Mouse (Mus musculus) cerebellum, adult 18-20 months (tissue): ENCODE data around the gene Mmp19.

Experiments
- DNase-seq, 2 experiments: peaks; one replicate each; pipeline ENCODE4 v3.0.0; 2021

Mmp19 gene

DNA sequence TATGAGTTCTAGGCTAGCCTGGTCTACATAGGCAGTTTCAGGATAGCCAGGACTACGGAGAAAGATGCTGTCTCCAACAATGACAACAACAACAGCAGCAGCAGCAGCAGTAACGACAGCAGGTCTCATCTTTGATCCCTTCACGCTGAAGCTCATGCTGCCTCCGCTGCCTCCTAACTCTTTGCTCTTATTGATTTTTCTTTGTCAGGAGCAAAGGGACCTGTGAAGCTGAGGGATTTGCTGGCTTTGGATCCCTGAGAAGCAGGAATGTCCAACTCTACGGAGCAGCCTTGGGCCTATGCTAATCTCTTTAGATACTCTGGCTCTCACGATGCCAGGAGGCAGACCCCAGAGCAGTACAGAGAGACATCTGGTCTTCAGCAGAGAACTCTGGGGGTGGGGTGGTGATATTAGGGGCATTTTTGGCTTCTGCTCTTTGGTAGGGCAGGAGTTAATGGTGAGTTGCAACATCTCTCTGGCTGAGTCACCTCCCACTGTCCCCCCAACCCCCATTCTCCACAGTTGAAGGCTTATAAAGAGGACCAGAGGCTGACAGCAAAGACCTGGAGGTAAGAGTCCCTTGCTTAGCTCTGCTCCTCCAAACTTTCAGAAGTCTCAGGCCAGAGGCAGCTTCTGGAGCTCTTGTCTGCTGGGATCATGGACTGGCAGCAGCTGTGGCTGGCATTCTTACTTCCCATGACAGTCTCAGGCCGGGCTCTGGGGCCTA is at the start of gene Mmp19:
TSS of gene Mmp19 (plus strand) at position 513 of the 727 bp plus-strand sequence.
- DNase-seq = no peak

- DNase-seq = no peak
Observed at GRCm38 (mm10) chr10:128742616-128743015, 48.1 kb upstream of the Mmp19 start.

- no peak for DNase-seq
Observed at GRCm38 (mm10) chr10:128743235-128743634, 47.5 kb upstream of the Mmp19 start.

- peak; percentile 34 to 59 for DNase-seq
Observed at GRCm38 (mm10) chr10:128743791-128744191, 46.9 kb upstream of the Mmp19 start.

GRCm38 (mm10) chr10:128744211-128744610 is 46.5 kb upstream of the Mmp19 start:
- no peak for DNase-seq

- no peak for DNase-seq
Observed at GRCm38 (mm10) chr10:128744680-128745601, 45.8 kb upstream of the Mmp19 start, which contains the start of gene Dgka. Gene Dgka (minus strand): TSS chr10:128744855.

GRCm38 (mm10) chr10:128745946-128746613 is 44.6 kb upstream of the Mmp19 start:
- no peak for DNase-seq

DNA sequence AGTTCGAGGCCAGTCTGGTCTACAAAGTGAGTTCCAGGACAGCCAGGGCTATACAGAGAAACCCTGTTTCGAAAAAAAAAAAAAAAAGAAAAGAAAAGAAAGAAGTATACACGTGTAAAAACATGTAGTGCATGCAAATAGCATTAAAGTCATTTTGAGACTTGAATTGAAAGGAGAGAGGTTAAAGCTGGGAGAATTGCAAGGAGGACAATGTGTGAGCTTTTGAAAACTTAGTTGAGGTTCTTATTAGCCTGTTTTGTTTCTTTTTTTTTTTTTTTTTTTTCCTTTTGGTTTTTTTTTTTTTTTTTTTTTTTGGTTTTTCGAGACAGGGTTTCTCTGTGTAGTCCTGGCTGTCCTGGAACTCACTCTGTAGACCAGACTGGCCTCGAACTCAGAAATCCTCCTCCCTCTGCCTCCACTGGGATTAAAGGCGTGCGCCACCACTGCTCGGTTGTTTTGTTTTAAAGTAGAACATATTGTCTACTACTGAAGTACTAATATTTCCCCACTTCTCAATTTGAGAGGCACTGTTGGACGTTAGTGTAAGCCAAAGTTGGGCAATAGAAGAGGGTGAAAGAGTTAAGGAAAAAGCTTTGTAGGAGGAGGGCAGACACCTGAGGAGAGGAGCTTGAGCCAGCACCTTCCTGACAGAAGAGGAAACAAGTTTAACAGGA is 43.6 kb upstream of the Mmp19 start:
- DNase-seq = no peak

DNA sequence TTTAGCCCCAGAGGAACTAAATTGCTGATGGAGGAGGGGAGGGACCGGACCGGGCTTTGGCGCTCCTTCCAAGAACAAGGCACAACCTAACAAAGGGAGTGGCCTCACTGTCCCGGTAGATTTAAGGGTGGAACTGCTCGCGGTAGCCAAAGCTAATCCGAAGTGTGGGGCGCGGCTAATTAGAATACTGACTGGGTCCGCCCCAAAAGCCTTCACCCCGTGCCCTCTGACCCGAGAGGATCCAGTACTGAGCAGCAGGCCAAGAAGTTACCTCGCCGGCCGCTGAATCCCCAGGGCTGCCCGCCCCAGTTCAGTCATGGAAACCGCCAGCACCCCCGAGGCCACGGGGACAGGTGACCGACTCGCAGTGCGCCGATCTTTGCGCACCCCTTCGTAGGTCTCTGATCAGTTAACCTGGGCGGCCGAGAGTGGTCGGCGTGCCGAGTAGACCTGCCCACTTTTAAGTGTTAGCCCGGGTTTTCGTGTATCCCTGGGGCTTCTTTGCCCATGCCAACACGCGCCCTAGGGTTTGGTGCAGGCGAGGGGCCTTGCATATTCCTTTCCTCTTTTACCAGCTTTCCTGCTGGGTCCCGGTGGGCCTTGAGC is 43.0 kb upstream of the Mmp19 start, which contains the start of gene Pym1:
TSS of gene Pym1 (plus strand) at position 244 of the 606 bp plus-strand sequence.
- DNase-seq = peak; percentile 61 to 66

DNA sequence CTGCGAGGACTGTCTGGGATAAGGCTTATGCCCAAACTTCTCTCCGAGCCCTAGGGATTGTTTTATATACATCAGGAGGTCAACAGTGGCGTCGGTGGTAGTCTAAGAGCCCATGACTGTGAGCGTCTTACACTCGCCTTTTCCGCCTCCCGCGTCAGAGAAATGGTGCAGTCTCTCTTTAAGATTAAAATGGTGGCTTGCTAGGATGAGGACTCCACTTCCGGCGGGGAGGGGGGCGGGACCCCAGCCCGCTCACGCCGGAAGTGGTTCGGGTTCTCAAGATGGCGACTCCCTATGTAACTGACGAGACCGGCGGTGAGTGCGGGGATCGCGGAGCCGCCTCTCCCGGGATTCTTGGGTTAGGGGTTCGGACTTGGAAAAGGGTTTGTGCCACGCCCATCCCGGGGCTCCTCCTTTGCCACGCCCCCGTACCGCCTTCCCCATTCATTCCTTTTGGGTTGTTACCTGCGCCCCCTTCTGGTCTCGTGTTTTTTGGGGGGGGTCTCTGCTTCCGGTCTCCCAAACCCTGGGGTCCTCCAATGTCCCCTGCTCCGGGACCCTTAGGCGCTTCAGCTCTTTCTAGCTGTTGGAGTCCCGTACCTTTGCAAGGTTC is 42.4 kb upstream of the Mmp19 start:
- peak; percentile 72 to 81 for DNase-seq

GRCm38 (mm10) chr10:128772895-128773294 is 17.8 kb upstream of the Mmp19 start:
- DNase-seq = no peak

DNA sequence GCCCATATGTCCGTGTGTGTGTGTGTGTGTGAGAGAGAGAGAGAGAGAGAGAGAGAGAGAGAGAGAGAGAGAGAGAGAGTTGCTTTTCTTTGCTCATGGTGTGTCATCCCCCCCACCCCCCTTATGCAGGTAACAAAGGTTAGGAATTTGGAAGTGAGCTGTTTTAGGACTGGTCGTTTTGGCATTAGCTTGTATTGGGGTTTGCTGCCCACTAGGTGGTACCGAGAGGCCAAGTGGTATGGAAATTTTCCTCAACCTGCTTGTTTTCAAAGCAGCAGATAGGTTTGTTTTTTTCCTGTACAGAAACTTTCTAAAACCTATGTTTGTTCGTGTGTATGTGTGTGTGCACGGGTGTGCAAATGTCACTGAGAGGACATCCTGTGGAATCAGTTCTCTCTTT is 17.0 kb upstream of the Mmp19 start:
- no peak for DNase-seq

GRCm38 (mm10) chr10:128778441-128778840 is 12.3 kb upstream of the Mmp19 start:
- DNase-seq = no peak

DNA sequence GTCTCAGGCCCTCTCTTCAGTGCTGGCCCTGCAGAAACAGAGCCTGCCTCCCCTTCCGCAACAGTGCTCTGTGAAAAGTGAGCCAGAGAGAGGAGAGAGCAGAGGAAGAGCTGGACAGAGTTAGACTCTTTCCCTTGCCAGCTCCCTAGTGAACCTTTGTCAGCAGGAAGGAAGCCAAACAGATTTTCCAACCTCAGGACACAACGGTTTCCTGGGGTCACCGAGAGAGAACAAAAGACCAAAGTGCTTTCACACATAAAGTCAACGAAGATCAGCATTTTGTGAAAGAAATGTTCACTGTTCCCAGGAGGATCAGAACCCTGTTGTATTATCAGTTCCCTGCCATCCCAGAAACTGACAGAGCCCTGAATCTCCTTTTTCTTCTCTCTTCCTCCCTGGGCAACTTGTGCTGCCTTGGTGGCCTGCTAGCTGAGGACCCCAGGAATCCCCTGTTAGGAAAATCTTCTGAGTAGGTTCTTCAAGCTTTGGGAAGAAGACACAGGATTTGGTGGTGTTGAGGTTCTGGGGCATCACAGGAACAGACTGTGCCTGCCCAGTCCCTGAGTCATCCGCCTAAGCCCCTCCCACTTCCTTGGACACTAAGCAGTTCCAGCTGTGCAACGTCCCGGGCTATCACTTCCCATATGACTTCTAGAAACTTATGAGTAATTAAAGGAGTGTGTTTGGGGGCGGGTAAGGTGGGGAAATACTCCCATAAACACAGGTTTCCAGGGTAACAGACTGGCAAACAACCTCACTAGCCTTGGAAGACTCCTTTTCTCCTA is 11.5 kb upstream of the Mmp19 start:
- DNase-seq = no peak

DNA sequence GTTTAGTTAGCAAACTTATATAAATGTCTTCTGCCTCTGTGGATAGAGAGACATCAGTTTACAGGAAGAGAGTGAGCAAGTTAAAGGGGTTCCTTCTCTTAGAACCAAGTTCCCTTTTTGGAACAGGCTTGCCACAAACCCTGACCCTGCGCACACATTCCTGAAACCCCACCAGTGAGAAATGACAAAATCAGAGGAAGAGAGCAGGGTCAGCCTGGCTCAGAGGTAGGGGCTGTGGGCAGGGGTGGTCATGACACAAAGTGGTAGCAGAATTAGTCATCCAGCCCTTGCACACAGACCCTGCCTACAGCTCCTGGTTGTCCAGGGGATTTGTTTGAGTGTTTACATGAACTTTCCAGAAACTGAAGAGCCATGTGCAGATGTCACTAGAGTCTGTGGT is 10.5 kb upstream of the Mmp19 start:
- no peak for DNase-seq

DNA sequence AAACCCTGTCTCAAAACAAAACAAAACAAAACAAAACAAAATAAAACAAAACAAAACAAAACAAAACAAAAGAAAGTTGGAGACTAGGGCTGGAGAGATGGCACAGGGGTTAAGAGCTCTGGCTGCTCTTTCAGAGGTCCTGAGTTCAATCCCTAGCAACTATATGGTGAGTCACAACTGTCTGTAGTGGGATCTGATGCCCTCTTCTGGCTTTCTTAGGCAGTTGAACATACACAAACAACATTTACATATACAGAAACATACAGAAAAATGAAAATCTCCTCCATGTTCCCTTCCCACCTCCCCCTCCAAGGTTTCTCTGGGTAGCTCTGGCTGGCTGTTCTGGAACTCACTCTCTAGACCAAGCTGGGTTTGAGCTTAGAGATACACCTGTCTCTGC is 1.3 kb downstream of the Mmp19 start:
- DNase-seq = no peak

GRCm38 (mm10) chr10:128793258-128793657 is 2.5 kb downstream of the Mmp19 start:
- no peak for DNase-seq

DNA sequence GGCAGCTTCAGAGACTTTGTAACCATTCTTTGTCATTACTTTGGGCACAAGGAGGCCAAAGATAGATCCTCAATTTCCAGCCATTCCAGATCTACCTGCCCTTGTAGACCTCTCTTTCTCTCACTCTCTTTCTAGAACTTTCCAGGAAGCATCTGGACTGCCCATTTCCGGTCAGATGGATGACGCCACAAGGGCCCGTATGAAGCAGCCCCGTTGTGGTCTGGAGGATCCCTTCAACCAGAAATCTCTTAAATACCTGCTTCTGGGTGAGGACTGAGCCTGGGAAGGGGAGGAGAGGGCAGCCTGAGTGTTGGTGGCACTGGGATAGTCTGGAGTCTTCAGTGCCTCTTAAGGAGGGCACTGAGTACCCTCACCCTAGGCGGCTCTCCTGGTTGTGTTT is 3.7 kb downstream of the Mmp19 start:
- DNase-seq = no peak

DNA sequence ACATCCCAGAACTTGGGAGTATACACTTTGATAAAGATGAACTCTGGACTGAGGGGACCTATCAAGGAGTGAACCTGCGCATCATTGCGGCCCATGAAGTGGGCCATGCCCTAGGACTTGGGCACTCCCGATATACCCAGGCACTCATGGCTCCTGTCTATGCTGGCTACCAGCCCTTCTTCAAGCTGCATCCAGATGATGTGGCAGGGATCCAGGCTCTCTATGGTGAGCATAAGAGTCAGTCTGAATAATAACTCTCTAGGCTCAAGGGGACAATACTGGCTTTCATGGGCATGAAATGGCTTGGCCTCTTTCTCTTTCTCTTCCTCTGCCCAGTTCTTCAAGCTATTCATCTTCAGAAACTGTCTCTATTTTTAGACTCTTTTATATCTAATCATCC is 4.9 kb downstream of the Mmp19 start:
- DNase-seq = peak in 1 of 2 experiments; percentile 13

DNA sequence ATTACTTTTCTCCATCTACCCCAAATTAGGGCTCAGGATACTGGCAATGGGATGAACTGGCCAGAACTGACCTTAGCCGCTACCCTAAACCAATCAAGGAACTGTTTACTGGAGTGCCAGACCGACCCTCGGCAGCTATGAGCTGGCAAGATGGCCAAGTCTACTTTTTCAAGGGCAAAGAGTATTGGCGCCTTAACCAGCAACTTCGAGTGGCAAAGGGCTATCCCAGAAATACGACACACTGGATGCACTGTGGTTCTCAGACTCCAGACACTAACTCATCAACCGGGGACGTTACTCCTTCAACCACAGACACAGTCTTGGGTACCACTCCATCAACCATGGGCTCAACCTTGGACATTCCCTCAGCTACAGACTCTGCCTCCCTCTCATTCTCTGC is 8.0 kb downstream of the Mmp19 start:
- DNase-seq = no peak

DNA sequence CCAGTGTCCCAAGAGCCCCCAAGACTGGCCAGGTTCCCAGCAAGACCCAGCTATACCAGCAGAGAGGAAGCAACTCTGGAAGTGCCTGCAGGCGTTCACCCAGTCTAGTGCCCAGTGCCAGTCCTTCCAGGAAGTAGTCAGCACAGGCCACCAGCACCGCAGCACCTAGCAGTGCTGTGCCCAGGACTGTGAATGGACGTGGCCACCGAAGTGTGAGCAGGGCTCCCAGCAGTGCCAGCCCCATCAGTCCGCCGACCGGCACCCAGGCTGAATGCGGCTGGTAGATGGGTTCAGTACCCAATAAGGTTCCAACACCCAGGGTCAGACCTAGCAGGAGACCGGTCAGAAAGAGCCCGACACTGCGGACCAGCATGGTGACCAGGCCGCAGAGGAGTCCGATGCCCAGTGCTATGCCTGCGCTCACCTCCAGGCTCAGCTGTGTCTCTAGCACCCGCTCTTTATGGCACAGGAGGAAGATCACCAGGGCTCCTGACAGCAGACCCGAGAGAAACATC is 11.3 kb downstream of the Mmp19 start:
- no peak for DNase-seq
